Mouse (Mus musculus): ENCODE data around the gene Gm42791. TPM values are rescaled to one million over a fixed set of nuclear protein-coding genes. Genes with fewer than 3 reads are reported as not detected.

Gene Gm42791
- total and polyA plus RNA-seq, 2 experiments, result not detected

- 66% methylated on average over 16 of the region's 16 CpGs for WGBS
- H3K4me1 ChIP-seq (ENCODE audit: control insufficient read depth, insufficient read depth, low read length), result peaks cover 4% of the 10 kb centered on the region
- H3K79me2 ChIP-seq (ENCODE audit: control insufficient read depth, insufficient read depth, low read length), result no peaks in the 10 kb centered on the region; the same call in 1 of the 2 replicates
- H3K9ac ChIP-seq (ENCODE audit: low read depth, low read length), result no peak overlapping the region
- H3K4me3 ChIP-seq (ENCODE audit: insufficient read depth, low read depth, low read length), result no peak overlapping the region
- H3K27ac ChIP-seq (replicated peaks; ENCODE audit: insufficient read depth, low read depth, low read length), result no peak overlapping the region
- no peaks in the 10 kb centered on the region for H3K27me3 ChIP-seq (ENCODE audit: control insufficient read depth, insufficient read depth, low read length)
- TF ChIP-seq POLR2A (IDR thresholded peaks at IDR 0.05; ENCODE audit: extremely low read depth, insufficient read depth, low read length) (no peak), CTCF (IDR thresholded peaks at IDR 0.05; ENCODE audit: low read depth, low read length) (no peak)
- H3K36me3 ChIP-seq (ENCODE audit: control insufficient read depth, insufficient read depth, low read length), result no peaks in the 10 kb centered on the region
- no peak for DNase-seq (ENCODE audit: extremely low read depth, low read depth, low spot score)
Measured at GRCm38 (mm10) chr5:149020681-149021062, 25.7 kb upstream of the Gm42791 start.

GRCm38 (mm10) chr5:149020059-149020680, 25.2 kb upstream of the Gm42791 start:
- Histone ChIP-seq H3K4me1 (ENCODE audit: control insufficient read depth, insufficient read depth, low read length) (peaks cover 5% of the 10 kb centered on the region), H3K79me2 (ENCODE audit: control insufficient read depth, insufficient read depth, low read length) (no peaks in the 10 kb centered on the region; the same call in 1 of the 2 replicates), H3K9ac (ENCODE audit: low read depth, low read length) (no peak overlapping the region), H3K36me3 (ENCODE audit: control insufficient read depth, insufficient read depth, low read length) (no peaks in the 10 kb centered on the region), H3K27ac (replicated peaks; ENCODE audit: insufficient read depth, low read depth, low read length) (no peak overlapping the region), H3K27me3 (ENCODE audit: control insufficient read depth, insufficient read depth, low read length) (no peaks in the 10 kb centered on the region), H3K4me3 (ENCODE audit: insufficient read depth, low read depth, low read length) (no peak overlapping the region)
- no peak for DNase-seq (ENCODE audit: extremely low read depth, low read depth, low spot score)
- WGBS, result 68% methylated on average over 18 of the region's 18 CpGs
- no peak for TF ChIP-seq CTCF (IDR thresholded peaks at IDR 0.05; ENCODE audit: low read depth, low read length)
- no peak for TF ChIP-seq POLR2A (IDR thresholded peaks at IDR 0.05; ENCODE audit: extremely low read depth, insufficient read depth, low read length)

GRCm38 (mm10) chr5:149017666-149018415, 22.9 kb upstream of the Gm42791 start:
- Histone ChIP-seq H3K27ac (replicated peaks; ENCODE audit: insufficient read depth, low read depth, low read length) (no peak overlapping the region), H3K9ac (ENCODE audit: low read depth, low read length) (no peak overlapping the region), H3K36me3 (ENCODE audit: control insufficient read depth, insufficient read depth, low read length) (no peaks in the 10 kb centered on the region), H3K4me1 (ENCODE audit: control insufficient read depth, insufficient read depth, low read length) (peaks cover 10% of the 10 kb centered on the region), H3K4me3 (ENCODE audit: insufficient read depth, low read depth, low read length) (no peak overlapping the region), H3K79me2 (ENCODE audit: control insufficient read depth, insufficient read depth, low read length) (no peaks in the 10 kb centered on the region; the same call in 1 of the 2 replicates), H3K27me3 (ENCODE audit: control insufficient read depth, insufficient read depth, low read length) (no peaks in the 10 kb centered on the region)
- 84% methylated on average over 3 of the region's 3 CpGs for WGBS
- no peak for DNase-seq (ENCODE audit: extremely low read depth, low read depth, low spot score)
- TF ChIP-seq CTCF (IDR thresholded peaks at IDR 0.05; ENCODE audit: low read depth, low read length), result no peak
- no peak for TF ChIP-seq POLR2A (IDR thresholded peaks at IDR 0.05; ENCODE audit: extremely low read depth, insufficient read depth, low read length)

GRCm38 (mm10) chr5:149017181-149017580, 22.2 kb upstream of the Gm42791 start:
- Histone ChIP-seq H3K4me1 (ENCODE audit: control insufficient read depth, insufficient read depth, low read length) (peaks cover 10% of the 10 kb centered on the region), H3K27ac (replicated peaks; ENCODE audit: insufficient read depth, low read depth, low read length) (no peak overlapping the region), H3K27me3 (ENCODE audit: control insufficient read depth, insufficient read depth, low read length) (no peaks in the 10 kb centered on the region), H3K79me2 (ENCODE audit: control insufficient read depth, insufficient read depth, low read length) (no peaks in the 10 kb centered on the region; the same call in 1 of the 2 replicates), H3K9ac (ENCODE audit: low read depth, low read length) (no peak overlapping the region), H3K36me3 (ENCODE audit: control insufficient read depth, insufficient read depth, low read length) (peaks cover 2% of the 10 kb centered on the region; the same call in 1 of the 2 replicates), H3K4me3 (ENCODE audit: insufficient read depth, low read depth, low read length) (no peak overlapping the region)
- TF ChIP-seq CTCF (IDR thresholded peaks at IDR 0.05; ENCODE audit: low read depth, low read length), result no peak
- no peak for TF ChIP-seq POLR2A (IDR thresholded peaks at IDR 0.05; ENCODE audit: extremely low read depth, insufficient read depth, low read length)
- 96% methylated on average over 3 of the region's 3 CpGs for WGBS
- no peak for DNase-seq (ENCODE audit: extremely low read depth, low read depth, low spot score)

- 92% methylated on average over 5 of the region's 5 CpGs for WGBS
- Histone ChIP-seq H3K4me1 (ENCODE audit: control insufficient read depth, insufficient read depth, low read length) (peaks cover 9% of the 10 kb centered on the region), H3K36me3 (ENCODE audit: control insufficient read depth, insufficient read depth, low read length) (peaks cover 2% of the 10 kb centered on the region; the same call in 1 of the 2 replicates), H3K9ac (ENCODE audit: low read depth, low read length) (no peak overlapping the region), H3K27me3 (ENCODE audit: control insufficient read depth, insufficient read depth, low read length) (no peaks in the 10 kb centered on the region), H3K27ac (replicated peaks; ENCODE audit: insufficient read depth, low read depth, low read length) (no peak overlapping the region), H3K79me2 (ENCODE audit: control insufficient read depth, insufficient read depth, low read length) (no peaks in the 10 kb centered on the region; the same call in 1 of the 2 replicates), H3K4me3 (ENCODE audit: insufficient read depth, low read depth, low read length) (no peak overlapping the region)
- TF ChIP-seq CTCF (IDR thresholded peaks at IDR 0.05; ENCODE audit: low read depth, low read length) (no peak), POLR2A (IDR thresholded peaks at IDR 0.05; ENCODE audit: extremely low read depth, insufficient read depth, low read length) (no peak)
- DNase-seq (ENCODE audit: extremely low read depth, low read depth, low spot score), result no peak
Measured at GRCm38 (mm10) chr5:149016261-149016660, 21.3 kb upstream of the Gm42791 start.

Measured in liver, adult 2 months (tissue).